Mouse (Mus musculus): ENCODE measurements around the gene Wfdc8. TPM values are rescaled to one million over a fixed set of nuclear protein-coding genes. Genes with fewer than 3 reads are reported as not detected.

Wfdc8 gene
- total and polyA plus RNA-seq, 3 experiments, result not detected

DNA sequence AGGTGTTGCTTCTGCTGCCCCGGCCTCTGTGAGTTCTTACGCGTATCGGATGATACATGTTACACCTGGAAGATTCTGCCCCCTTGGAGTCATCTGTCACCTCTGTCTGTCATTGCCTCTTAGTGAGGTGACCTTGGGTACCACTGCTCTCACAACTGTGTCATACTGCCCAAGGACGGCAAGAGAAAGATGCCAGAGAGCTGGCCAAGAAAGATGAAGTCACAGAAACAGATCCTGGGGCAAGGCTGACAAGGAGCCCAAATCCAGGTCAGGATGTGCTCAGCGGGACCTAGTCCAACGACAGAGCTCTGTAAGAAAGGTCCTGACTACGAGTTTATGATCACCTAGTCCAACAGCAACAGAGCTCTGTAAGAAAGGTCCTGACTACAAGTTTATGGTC, 53.3 kb downstream of the Wfdc8 start:
- TF ChIP-seq EP300 (IDR thresholded peaks at IDR 0.05; ENCODE audit: insufficient read depth, low read depth, low read length), result no peak
- TF ChIP-seq POLR2A (IDR thresholded peaks at IDR 0.05; ENCODE audit: insufficient read depth, low read depth, low read length), result no peak
- no peak for TF ChIP-seq CTCF (IDR thresholded peaks at IDR 0.05)
- Histone ChIP-seq H3K79me2 (replicated peaks; ENCODE audit: control insufficient read depth, insufficient read depth, low read length) (no peaks in the 10 kb centered on the region), H3K27ac (no peak overlapping the region), H3K9ac (ENCODE audit: low read depth, low read length) (no peak overlapping the region), H3K4me3 (no peak overlapping the region), H3K4me1 (ENCODE audit: control insufficient read depth, insufficient read depth, low read length) (peaks cover 1% of the 10 kb centered on the region; the same call in 1 of the 2 replicates), H3K36me3 (ENCODE audit: control insufficient read depth, insufficient read depth, low read length) (no peaks in the 10 kb centered on the region), H3K27me3 (ENCODE audit: control insufficient read depth, insufficient read depth, low read length) (peaks cover 5% of the 10 kb centered on the region)
- DNase-seq, result no peak
- WGBS, result 86% methylated on average over 8 of the region's 8 CpGs
- intact Hi-C loops (cut with DNase I), result no loop called here

DNA sequence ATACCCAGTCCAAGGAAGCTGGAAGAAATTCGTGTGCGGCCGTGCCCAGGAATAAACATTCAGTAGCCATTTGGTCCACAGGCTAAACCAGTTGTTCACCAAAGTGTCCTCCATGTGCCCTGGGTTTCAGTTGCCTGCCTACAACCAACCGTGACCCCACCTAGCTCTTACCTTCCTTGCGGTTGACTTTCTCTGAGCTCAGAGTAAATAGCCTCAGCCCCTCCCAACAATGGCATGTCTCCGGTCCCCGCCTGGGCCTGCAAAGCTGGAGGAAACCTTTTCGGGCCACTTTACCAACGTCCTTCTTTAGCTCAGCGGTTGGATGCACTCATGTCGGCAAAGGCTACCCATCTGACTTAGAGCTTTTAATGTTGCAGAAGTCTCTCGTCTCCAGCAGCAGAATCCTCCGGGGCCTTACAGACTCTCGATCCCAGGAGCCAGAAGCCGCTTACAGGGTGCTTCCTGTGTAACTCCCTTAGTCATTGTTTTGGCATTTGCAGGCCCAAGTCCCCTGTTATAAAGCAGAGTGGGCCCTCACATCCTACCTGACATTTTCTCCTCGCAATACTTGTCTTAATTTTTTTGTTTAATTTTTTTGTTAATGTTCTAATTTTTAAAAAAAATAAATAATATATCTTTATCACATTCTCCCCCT, 54.3 kb downstream of the Wfdc8 start:
- no peak for DNase-seq
- peaks cover 5% of the 10 kb centered on the region for H3K27me3 ChIP-seq (ENCODE audit: control insufficient read depth, insufficient read depth, low read length)
- H3K27ac ChIP-seq, result no peak overlapping the region
- H3K4me3 ChIP-seq, result no peak overlapping the region
- H3K4me1 ChIP-seq (ENCODE audit: control insufficient read depth, insufficient read depth, low read length), result peaks cover 1% of the 10 kb centered on the region; the same call in 1 of the 2 replicates
- intact Hi-C loops (cut with DNase I), result no loop called here
- H3K36me3 ChIP-seq (ENCODE audit: control insufficient read depth, insufficient read depth, low read length), result no peaks in the 10 kb centered on the region
- no peaks in the 10 kb centered on the region for H3K79me2 ChIP-seq (replicated peaks; ENCODE audit: control insufficient read depth, insufficient read depth, low read length)
- H3K9ac ChIP-seq (ENCODE audit: low read depth, low read length), result no peak overlapping the region
- TF ChIP-seq CTCF (IDR thresholded peaks at IDR 0.05), result no peak
- no peak for TF ChIP-seq EP300 (IDR thresholded peaks at IDR 0.05; ENCODE audit: insufficient read depth, low read depth, low read length)
- TF ChIP-seq POLR2A (IDR thresholded peaks at IDR 0.05; ENCODE audit: insufficient read depth, low read depth, low read length), result no peak
- WGBS, result 35% methylated on average over 16 of the region's 16 CpGs

DNA sequence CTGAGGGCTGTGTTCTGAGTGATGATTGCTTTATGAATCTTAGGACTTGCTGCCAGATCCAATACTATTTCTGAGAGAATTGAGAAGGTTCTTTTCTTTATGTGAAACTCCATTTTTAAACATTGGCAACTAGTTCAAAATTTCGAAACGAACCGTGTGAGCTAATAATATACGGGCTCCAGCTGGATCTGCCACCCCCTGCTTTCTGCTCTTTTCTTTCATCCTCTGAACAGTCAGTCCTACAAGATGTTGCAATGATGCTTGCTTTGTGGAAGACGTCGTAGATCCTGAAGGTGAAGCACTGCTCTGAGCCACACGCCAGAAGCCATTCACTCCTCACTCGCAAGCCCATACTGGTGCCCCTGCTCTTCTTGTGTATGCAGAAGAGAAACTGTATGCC, 55.0 kb downstream of the Wfdc8 start:
- no peaks in the 10 kb centered on the region for H3K79me2 ChIP-seq (replicated peaks; ENCODE audit: control insufficient read depth, insufficient read depth, low read length)
- 81% methylated on average over 8 of the region's 8 CpGs for WGBS

DNA sequence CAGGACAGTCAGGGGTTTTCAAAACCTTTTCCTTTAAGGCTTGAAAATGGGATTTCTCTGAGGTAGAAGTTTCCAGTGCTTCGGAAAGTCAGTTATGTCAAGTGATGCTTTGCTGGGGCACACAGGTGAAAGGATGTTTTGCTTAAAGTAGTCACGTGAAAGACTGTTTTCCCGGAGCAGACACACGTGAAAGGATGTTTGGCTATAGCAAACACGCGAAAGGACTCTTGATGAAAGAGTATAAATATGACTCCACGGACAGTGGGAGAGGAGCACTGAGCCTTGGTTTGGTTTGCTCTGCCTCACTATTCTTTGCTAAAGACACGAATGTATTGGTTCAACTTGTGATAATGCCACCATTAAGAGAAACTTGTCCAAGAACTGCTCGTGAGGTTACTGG, 61.9 kb downstream of the Wfdc8 start:
- 81% methylated on average over 9 of the region's 9 CpGs for WGBS
- TF ChIP-seq EP300 (IDR thresholded peaks at IDR 0.05; ENCODE audit: insufficient read depth, low read depth, low read length) (no peak), POLR2A (IDR thresholded peaks at IDR 0.05; ENCODE audit: insufficient read depth, low read depth, low read length) (no peak)
- Histone ChIP-seq H3K27ac (no peak overlapping the region), H3K4me1 (ENCODE audit: control insufficient read depth, insufficient read depth, low read length) (no peaks in the 10 kb centered on the region), H3K9ac (ENCODE audit: low read depth, low read length) (no peak overlapping the region), H3K27me3 (ENCODE audit: control insufficient read depth, insufficient read depth, low read length) (peaks cover 5% of the 10 kb centered on the region; the same call in 1 of the 2 replicates), H3K4me3 (no peak overlapping the region), H3K36me3 (ENCODE audit: control insufficient read depth, insufficient read depth, low read length) (no peaks in the 10 kb centered on the region), H3K79me2 (replicated peaks; ENCODE audit: control insufficient read depth, insufficient read depth, low read length) (no peaks in the 10 kb centered on the region)
- intact Hi-C loops (cut with DNase I), result no loop called here
- DNase-seq, result no peak

More for the DNA sequence above, 55.0 kb downstream of the Wfdc8 start:
- no peak for DNase-seq
- Histone ChIP-seq H3K4me3 (no peak overlapping the region), H3K27ac (no peak overlapping the region), H3K9ac (ENCODE audit: low read depth, low read length) (no peak overlapping the region), H3K36me3 (ENCODE audit: control insufficient read depth, insufficient read depth, low read length) (no peaks in the 10 kb centered on the region), H3K4me1 (ENCODE audit: control insufficient read depth, insufficient read depth, low read length) (no peaks in the 10 kb centered on the region), H3K27me3 (ENCODE audit: control insufficient read depth, insufficient read depth, low read length) (peaks cover 3% of the 10 kb centered on the region)
- TF ChIP-seq CTCF (IDR thresholded peaks at IDR 0.05) (no peak), POLR2A (IDR thresholded peaks at IDR 0.05; ENCODE audit: insufficient read depth, low read depth, low read length) (no peak), EP300 (IDR thresholded peaks at IDR 0.05; ENCODE audit: insufficient read depth, low read depth, low read length) (no peak)
- intact Hi-C loops (cut with DNase I), result no loop called here

DNA sequence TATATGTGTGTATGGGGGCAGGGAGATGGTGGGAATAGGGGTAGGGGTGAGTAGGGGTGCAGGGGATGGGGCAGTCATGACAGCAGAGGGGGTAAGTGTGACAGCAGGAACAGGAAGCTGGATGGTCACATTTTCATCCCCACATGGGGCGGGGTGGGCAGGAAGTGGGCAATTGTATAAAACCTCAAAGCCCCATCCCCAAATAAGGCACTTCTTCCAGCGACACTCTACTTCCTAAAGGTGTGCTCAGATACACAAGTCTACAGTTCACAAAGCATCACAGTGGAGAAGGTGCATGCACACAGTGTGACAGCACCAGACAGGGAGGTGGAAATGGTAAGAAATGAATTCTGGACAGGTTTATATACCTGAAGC, 62.5 kb downstream of the Wfdc8 start:
- H3K9ac ChIP-seq (ENCODE audit: low read depth, low read length), result no peak overlapping the region
- H3K36me3 ChIP-seq (ENCODE audit: control insufficient read depth, insufficient read depth, low read length), result no peaks in the 10 kb centered on the region
- no peak for DNase-seq
- peaks cover 5% of the 10 kb centered on the region; the same call in 1 of the 2 replicates for H3K27me3 ChIP-seq (ENCODE audit: control insufficient read depth, insufficient read depth, low read length)
- H3K4me1 ChIP-seq (ENCODE audit: control insufficient read depth, insufficient read depth, low read length), result no peaks in the 10 kb centered on the region
- no peak overlapping the region for H3K27ac ChIP-seq
- intact Hi-C loops (cut with DNase I), result no loop called here
- H3K4me3 ChIP-seq, result no peak overlapping the region
- no peaks in the 10 kb centered on the region for H3K79me2 ChIP-seq (replicated peaks; ENCODE audit: control insufficient read depth, insufficient read depth, low read length)
- whole genome bisulfite sequencing, result 54% methylated on average over 2 of the region's 2 CpGs
- TF ChIP-seq POLR2A (IDR thresholded peaks at IDR 0.05; ENCODE audit: insufficient read depth, low read depth, low read length) (no peak), EP300 (IDR thresholded peaks at IDR 0.05; ENCODE audit: insufficient read depth, low read depth, low read length) (no peak), CTCF (IDR thresholded peaks at IDR 0.05) (no peak)

DNA sequence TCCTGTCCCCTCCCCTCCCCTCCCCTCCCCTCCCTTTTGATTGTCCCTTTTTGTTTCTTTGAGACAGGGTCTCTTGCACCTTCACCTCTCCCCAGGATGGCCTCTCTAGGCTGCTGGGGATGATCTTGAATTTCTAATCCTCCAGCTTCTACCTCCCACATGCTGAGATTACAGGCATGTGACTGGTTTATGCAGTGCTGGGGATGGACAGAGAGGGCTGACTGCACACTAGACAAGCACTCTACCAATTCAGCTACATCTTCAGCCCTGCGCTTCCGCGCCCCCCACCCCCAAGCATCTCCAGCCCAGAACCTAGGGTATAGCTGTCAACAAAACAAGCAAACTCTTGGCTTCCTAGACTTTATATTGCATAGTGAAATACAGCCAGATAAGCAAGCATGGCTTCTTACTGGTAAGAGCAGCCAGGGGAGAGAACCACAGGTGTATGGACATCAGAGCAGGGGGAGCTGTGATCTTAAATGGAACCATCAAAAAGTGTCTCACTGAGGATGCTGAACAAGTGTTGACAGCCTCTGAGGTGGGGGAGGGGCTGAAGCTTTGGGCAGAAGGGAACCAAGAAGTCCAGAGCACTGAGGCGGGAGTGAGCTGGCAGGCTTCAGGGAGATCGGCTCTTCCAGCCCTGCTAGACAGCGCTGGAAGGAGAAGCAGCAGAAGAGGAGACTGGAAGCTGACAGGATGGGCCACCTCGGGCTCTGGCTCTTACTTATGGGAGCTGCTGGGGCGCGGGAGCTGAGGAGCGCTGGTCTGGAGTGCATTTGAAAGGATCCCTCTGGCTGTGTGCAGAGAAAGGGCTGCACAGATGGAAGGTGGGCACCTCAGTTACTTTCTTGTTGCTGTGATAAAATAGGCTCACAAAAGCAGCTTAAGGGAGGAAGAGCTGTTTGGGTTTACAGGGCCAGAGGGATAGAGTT, 63.2 kb downstream of the Wfdc8 start:
- intact Hi-C loops (cut with DNase I), result no loop called here
- DNase-seq, result no peak
- Histone ChIP-seq H3K4me3 (no peak overlapping the region), H3K27ac (no peak overlapping the region), H3K79me2 (replicated peaks; ENCODE audit: control insufficient read depth, insufficient read depth, low read length) (no peaks in the 10 kb centered on the region), H3K27me3 (ENCODE audit: control insufficient read depth, insufficient read depth, low read length) (peaks cover 5% of the 10 kb centered on the region; the same call in 1 of the 2 replicates), H3K4me1 (ENCODE audit: control insufficient read depth, insufficient read depth, low read length) (no peaks in the 10 kb centered on the region), H3K36me3 (ENCODE audit: control insufficient read depth, insufficient read depth, low read length) (no peaks in the 10 kb centered on the region), H3K9ac (ENCODE audit: low read depth, low read length) (no peak overlapping the region)
- TF ChIP-seq POLR2A (IDR thresholded peaks at IDR 0.05; ENCODE audit: insufficient read depth, low read depth, low read length), result no peak
- TF ChIP-seq EP300 (IDR thresholded peaks at IDR 0.05; ENCODE audit: insufficient read depth, low read depth, low read length), result no peak
- TF ChIP-seq CTCF (IDR thresholded peaks at IDR 0.05), result no peak
- 27% methylated on average over 10 of the region's 10 CpGs for WGBS

Measured in heart, adult 2 months (tissue).